Comparison of ENCODE assay signal across 25 mouse cellular contexts in genomic region chr7:69007237-69007636, GRCm38 (mm10).
"Had no signal": no experiment of that assay in that cellular context is flagged by ENCODE, and none has a peak within 500 bp of the region (broad histone marks: within the 10 kb centered on the region; RNA-seq: fewer than 3 reads in every experiment).

No protein-coding gene starts in this region.

- H3K4me3 ChIP-seq: limb, embryonic 10.5 days; limb, embryonic 13.5 days; liver, embryonic 12.5 days; liver, embryonic 15.5 days; lung, embryonic 15.5 days; megakaryocyte, embryonic 14.5 days; midbrain, embryonic 10.5 days; myocyte; neural tube, embryonic 13.5 days had no signal

- H3K4me1 ChIP-seq: limb, embryonic 10.5 days; limb, embryonic 13.5 days; liver, embryonic 12.5 days; liver, embryonic 15.5 days; lung, embryonic 15.5 days; megakaryocyte, embryonic 14.5 days; neural tube, embryonic 13.5 days had no signal

- H3K27me3 ChIP-seq: limb, embryonic 13.5 days; liver, embryonic 12.5 days; liver, embryonic 15.5 days; lung, embryonic 15.5 days; megakaryocyte, embryonic 14.5 days; neural tube, embryonic 13.5 days had no signal

- H3K36me3 ChIP-seq: limb, embryonic 10.5 days; limb, embryonic 13.5 days; liver, embryonic 12.5 days; liver, embryonic 15.5 days; lung, embryonic 15.5 days; midbrain, embryonic 10.5 days; neural tube, embryonic 13.5 days had no signal

- ATAC-seq: intestine, embryonic 16.5 days; liver, embryonic 12.5 days had no signal

- H3K9ac ChIP-seq: limb, embryonic 13.5 days; liver, embryonic 12.5 days; liver, embryonic 15.5 days; lung, embryonic 15.5 days; neural tube, embryonic 13.5 days had no signal

- H3K4me2 ChIP-seq: limb, embryonic 13.5 days; liver, embryonic 12.5 days; liver, embryonic 15.5 days; lung, embryonic 15.5 days; neural tube, embryonic 13.5 days had no signal

- H3K27ac ChIP-seq: kidney, postnatal 0 days; limb, embryonic 10.5 days; limb, embryonic 13.5 days; liver, embryonic 12.5 days; liver, embryonic 15.5 days; lung, embryonic 15.5 days; midbrain, embryonic 10.5 days; neural tube, embryonic 13.5 days; stomach, postnatal 0 days had no signal

- H3K9me3 ChIP-seq: limb, embryonic 10.5 days; limb, embryonic 13.5 days; liver, embryonic 12.5 days; liver, embryonic 15.5 days; lung, embryonic 15.5 days; midbrain, embryonic 10.5 days; neural tube, embryonic 13.5 days had no signal

- DNase-seq: kidney, adult 18-20 months; kidney, adult 9 months; kidney, postnatal 25 days; liver; lung, adult 18-20 months; lung, postnatal 10 days; lung, postnatal 36 days; retina, postnatal 1 day; right cerebral cortex, postnatal 14 days; right cerebral cortex, postnatal 4 days; thymus, adult 2 months; thymus, postnatal 14 days; thymus, postnatal 4 days had no signal
